Mouse (Mus musculus): ENCODE measurements around the gene Csde1. TPM values are rescaled to one million over a fixed set of nuclear protein-coding genes. Genes with fewer than 3 reads are reported as not detected.
A peak's percentile ranks its signal among the peaks of the same experiment; 100 is the strongest.

Csde1 gene
- total RNA-seq (2014; fragmentation: Nextera tagmentation) (459 and 468 TPM in 2 replicates), total RNA-seq (2017) (384 and 537 TPM in 2 replicates), polyA plus RNA-seq (2012) (8.5 and 12.6 TPM in 2 replicates)

DNA sequence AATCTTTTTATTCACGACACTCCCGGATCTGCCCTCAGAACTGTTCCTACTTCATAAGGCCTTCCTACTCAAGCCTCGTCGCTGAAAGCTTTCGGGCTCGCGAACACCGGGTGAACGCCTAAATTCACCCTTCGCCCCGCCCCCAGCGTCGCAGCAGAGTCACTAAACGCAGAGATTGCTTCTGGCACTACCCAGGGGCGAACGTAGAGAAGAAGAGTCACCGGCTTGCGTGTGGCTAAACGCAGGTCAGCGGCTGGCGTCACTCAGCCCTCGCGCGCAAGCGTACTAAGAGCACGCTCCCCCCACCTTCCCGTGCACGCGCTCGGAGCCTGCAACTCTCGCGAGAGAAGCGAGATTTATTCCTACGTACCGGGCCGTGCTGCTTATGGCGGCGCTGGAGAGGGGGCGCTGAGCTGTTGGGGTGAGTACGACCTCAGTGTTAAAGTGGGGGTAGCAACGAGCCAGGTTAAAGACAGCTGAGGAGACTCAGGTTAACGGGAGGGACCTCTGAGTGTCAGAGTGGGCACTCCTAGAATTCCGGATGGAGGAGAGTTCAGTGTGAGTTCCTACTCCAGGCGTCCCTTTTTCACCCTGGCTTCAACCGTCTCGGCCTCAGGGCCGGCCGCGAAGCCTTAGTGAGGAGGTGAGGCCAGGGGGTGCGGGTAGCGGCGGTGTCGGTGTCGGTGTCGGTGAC lies at the start of gene Csde1:
Gene Csde1 (plus strand): TSS at position 178 of the 694 bp plus-strand sequence.
- Histone ChIP-seq H3K36me3 (replicated peaks) (peaks cover 13% of the 10 kb centered on the region), H3K9me3 (replicated peaks) (no peaks in the 10 kb centered on the region), H3K4me1 (ENCODE audit: insufficient read depth, low read depth, low read length) (peaks cover 34% of the 10 kb centered on the region), H3K27me3 (ENCODE audit: insufficient read depth, low read length) (no peaks in the 10 kb centered on the region), H3K4me3 (ENCODE audit: low read depth, low read length) (peak within 1 kb of the TSS; percentile 89)
- TF ChIP-seq GATA1 (IDR thresholded peaks at IDR 0.05; ENCODE audit: borderline replicate concordance, low read length) (no peak), POLR2AphosphoS5 (IDR thresholded peaks at IDR 0.05; ENCODE audit: insufficient replicate concordance, low read depth, low read length) (no peak), TAL1 (conservative IDR thresholded peaks at IDR 0.05; ENCODE audit: low read depth, low read length) (no peak), GATA2 (IDR thresholded peaks at IDR 0.05; ENCODE audit: borderline replicate concordance, low read depth, low read length) (no peak), CTCF (IDR thresholded peaks at IDR 0.05; ENCODE audit: low read depth, low read length) (no peak)
- DNase-seq (ENCODE audit: low spot score) (peak; percentile 83), ATAC-seq (ENCODE audit: extremely low read depth, insufficient number of reproducible peaks, low FRiP score, poor library complexity, severe bottlenecking) (peak; percentile 92)

DNA sequence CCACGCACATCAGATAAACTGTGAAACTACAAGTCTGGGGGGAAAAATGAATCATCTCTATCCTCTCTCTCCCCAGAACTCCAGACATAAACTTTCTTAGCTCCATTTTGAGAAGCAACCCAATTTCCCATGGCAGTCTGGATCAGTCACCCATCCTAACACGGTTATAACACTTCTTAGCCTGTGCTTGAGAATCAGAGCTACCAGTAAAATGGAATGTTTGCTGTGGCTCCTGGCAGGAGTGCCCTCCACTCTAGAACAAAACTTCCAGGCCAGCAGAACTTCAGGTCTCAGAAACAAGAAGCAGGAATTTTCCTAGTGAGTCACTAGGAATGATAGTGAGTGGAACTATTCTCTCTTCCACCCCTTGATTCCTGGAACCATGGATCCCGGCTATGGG lies 49.7 kb upstream of the Csde1 start:
- ATAC-seq (ENCODE audit: extremely low read depth, insufficient number of reproducible peaks, low FRiP score, poor library complexity, severe bottlenecking) (no peak), DNase-seq (ENCODE audit: low spot score) (no peak)
- H3K9me3 ChIP-seq (replicated peaks), result no peaks in the 10 kb centered on the region
- H3K36me3 ChIP-seq (replicated peaks), result no peaks in the 10 kb centered on the region
- H3K4me3 ChIP-seq (ENCODE audit: low read depth, low read length), result no peak overlapping the region
- no peak for TF ChIP-seq GATA2 (IDR thresholded peaks at IDR 0.05; ENCODE audit: borderline replicate concordance, low read depth, low read length)
- TF ChIP-seq POLR2AphosphoS5 (IDR thresholded peaks at IDR 0.05; ENCODE audit: insufficient replicate concordance, low read depth, low read length), result no peak
- TF ChIP-seq GATA1 (IDR thresholded peaks at IDR 0.05; ENCODE audit: borderline replicate concordance, low read length), result no peak
- no peak for TF ChIP-seq CTCF (IDR thresholded peaks at IDR 0.05; ENCODE audit: low read depth, low read length)
- no peak for TF ChIP-seq TAL1 (conservative IDR thresholded peaks at IDR 0.05; ENCODE audit: low read depth, low read length)
- peaks cover 9% of the 10 kb centered on the region for H3K27me3 ChIP-seq (ENCODE audit: insufficient read depth, low read length)
- no peaks in the 10 kb centered on the region for H3K4me1 ChIP-seq (ENCODE audit: insufficient read depth, low read depth, low read length)

DNA sequence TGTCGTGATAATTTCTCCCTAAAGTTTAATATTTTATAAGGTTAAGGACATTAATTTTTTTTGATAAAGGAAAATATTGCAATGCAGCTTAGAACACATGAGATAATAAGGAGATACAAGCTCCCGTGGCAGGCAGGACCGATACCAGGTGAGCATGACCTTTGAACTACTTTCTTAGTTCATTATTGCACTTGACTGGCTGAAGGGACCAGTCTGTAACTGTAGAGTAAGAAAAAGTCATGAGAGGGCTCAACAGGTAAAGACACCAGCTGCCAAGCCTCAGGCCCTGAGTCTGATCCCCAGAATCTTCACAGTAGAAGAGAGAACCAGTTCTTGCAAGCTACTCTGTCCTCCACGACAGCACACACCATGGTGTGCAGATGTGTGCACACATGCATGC lies 43.3 kb upstream of the Csde1 start:
- Histone ChIP-seq H3K27me3 (ENCODE audit: insufficient read depth, low read length) (peaks cover 6% of the 10 kb centered on the region), H3K4me3 (ENCODE audit: low read depth, low read length) (no peak overlapping the region), H3K9me3 (replicated peaks) (no peaks in the 10 kb centered on the region), H3K4me1 (ENCODE audit: insufficient read depth, low read depth, low read length) (no peaks in the 10 kb centered on the region), H3K36me3 (replicated peaks) (no peaks in the 10 kb centered on the region)
- no peak for TF ChIP-seq CTCF (IDR thresholded peaks at IDR 0.05; ENCODE audit: low read depth, low read length)
- no peak for TF ChIP-seq GATA2 (IDR thresholded peaks at IDR 0.05; ENCODE audit: borderline replicate concordance, low read depth, low read length)
- no peak for TF ChIP-seq POLR2AphosphoS5 (IDR thresholded peaks at IDR 0.05; ENCODE audit: insufficient replicate concordance, low read depth, low read length)
- TF ChIP-seq TAL1 (conservative IDR thresholded peaks at IDR 0.05; ENCODE audit: low read depth, low read length), result no peak
- no peak for TF ChIP-seq GATA1 (IDR thresholded peaks at IDR 0.05; ENCODE audit: borderline replicate concordance, low read length)
- DNase-seq (ENCODE audit: low spot score) (no peak), ATAC-seq (ENCODE audit: extremely low read depth, insufficient number of reproducible peaks, low FRiP score, poor library complexity, severe bottlenecking) (no peak)

DNA sequence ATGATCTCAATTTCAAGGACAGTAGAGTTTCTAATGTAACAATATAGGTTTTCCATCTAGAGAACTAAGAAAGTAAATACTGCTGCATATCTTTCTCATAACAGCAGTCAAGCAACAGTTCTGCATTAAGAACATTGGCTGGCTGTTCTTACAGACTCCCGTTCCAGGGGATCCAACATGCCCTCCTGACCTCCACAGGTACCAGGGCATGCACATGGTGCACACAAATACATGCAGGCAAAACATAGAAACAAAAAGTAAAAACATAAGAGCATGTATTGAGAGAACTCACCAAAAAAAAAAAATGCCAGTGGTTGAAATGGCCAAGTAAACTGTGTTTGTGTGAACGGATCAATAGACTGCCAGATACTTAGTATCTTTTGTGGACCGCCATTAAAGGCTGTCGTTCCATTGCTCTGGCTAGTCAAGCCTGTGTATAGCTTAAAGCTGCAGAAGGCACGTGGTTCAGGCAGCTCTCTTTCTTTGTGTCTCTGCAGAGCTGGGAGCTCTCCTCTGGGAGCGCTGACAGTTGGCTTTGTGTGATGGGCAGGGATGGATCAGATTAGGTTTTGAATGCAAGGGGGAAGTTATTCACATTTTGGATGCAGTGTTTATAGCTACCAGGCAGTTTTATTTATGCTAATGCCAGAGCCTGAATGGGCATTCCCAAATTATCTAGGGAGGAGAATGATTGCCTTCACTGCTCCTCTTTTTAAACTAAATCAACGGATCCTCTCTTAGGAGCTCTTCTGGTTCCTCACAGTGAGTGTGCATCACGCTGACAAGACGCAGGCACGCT lies 40.5 kb upstream of the Csde1 start:
- no peaks in the 10 kb centered on the region for H3K9me3 ChIP-seq (replicated peaks)
- no peak for TF ChIP-seq POLR2AphosphoS5 (IDR thresholded peaks at IDR 0.05; ENCODE audit: insufficient replicate concordance, low read depth, low read length)
- TF ChIP-seq GATA2 (IDR thresholded peaks at IDR 0.05; ENCODE audit: borderline replicate concordance, low read depth, low read length), result no peak
- TF ChIP-seq GATA1 (IDR thresholded peaks at IDR 0.05; ENCODE audit: borderline replicate concordance, low read length), result no peak
- TF ChIP-seq TAL1 (conservative IDR thresholded peaks at IDR 0.05; ENCODE audit: low read depth, low read length), result no peak
- TF ChIP-seq CTCF (IDR thresholded peaks at IDR 0.05; ENCODE audit: low read depth, low read length), result no peak
- DNase-seq (ENCODE audit: low spot score) (no peak), ATAC-seq (ENCODE audit: extremely low read depth, insufficient number of reproducible peaks, low FRiP score, poor library complexity, severe bottlenecking) (no peak)
- peaks cover 5% of the 10 kb centered on the region for H3K27me3 ChIP-seq (ENCODE audit: insufficient read depth, low read length)
- H3K4me3 ChIP-seq (ENCODE audit: low read depth, low read length), result no peak overlapping the region
- no peaks in the 10 kb centered on the region for H3K4me1 ChIP-seq (ENCODE audit: insufficient read depth, low read depth, low read length)
- no peaks in the 10 kb centered on the region for H3K36me3 ChIP-seq (replicated peaks)

DNA sequence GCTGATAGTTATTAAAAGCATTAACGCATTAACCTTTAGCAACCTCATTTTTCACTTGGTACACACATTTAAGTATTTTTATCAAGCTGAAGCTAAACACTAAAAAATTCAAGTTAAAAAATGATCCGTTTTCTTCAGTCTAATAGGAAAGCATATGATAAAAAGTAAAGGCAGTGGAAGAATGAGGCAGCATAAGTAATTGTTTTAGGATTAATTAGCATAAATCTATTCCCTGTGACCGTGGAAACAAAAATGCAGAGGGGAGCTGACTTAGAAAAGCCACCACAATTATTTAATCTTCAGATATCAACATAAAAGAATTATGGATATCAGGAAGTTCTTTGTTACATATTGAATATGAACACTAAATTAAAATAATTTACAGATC lies 39.9 kb upstream of the Csde1 start:
- TF ChIP-seq CTCF (IDR thresholded peaks at IDR 0.05; ENCODE audit: low read depth, low read length) (no peak), POLR2AphosphoS5 (IDR thresholded peaks at IDR 0.05; ENCODE audit: insufficient replicate concordance, low read depth, low read length) (no peak), GATA2 (IDR thresholded peaks at IDR 0.05; ENCODE audit: borderline replicate concordance, low read depth, low read length) (no peak), GATA1 (IDR thresholded peaks at IDR 0.05; ENCODE audit: borderline replicate concordance, low read length) (no peak), TAL1 (conservative IDR thresholded peaks at IDR 0.05; ENCODE audit: low read depth, low read length) (no peak)
- Histone ChIP-seq H3K9me3 (replicated peaks) (no peaks in the 10 kb centered on the region), H3K27me3 (ENCODE audit: insufficient read depth, low read length) (peaks cover under 1% of the 10 kb centered on the region; the same call in 1 of the 2 replicates), H3K4me3 (ENCODE audit: low read depth, low read length) (no peak overlapping the region), H3K36me3 (replicated peaks) (no peaks in the 10 kb centered on the region), H3K4me1 (ENCODE audit: insufficient read depth, low read depth, low read length) (no peaks in the 10 kb centered on the region)
- no peak for ATAC-seq (ENCODE audit: extremely low read depth, insufficient number of reproducible peaks, low FRiP score, poor library complexity, severe bottlenecking)
- no peak for DNase-seq (ENCODE audit: low spot score)

DNA sequence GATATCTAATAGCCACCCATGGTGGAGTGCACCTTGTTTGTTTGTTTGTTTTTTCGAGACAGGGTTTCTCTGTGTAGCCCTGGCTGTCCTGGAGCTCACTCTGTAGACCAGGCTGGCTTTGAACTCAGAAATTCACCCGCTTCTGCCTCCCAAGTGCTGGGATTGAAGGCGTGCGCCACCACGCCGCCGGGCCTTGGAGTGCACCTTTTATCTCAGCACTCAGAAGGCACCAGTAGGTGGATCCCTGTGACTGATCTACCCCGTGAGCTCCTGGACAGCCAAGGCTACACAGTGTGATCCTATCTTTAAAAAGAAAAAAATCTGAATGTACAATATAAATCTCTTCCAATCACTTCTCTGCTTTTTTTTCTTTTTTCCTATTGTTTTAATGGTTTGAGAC lies 29.2 kb upstream of the Csde1 start:
- H3K4me1 ChIP-seq (ENCODE audit: insufficient read depth, low read depth, low read length), result peaks cover 8% of the 10 kb centered on the region
- no peaks in the 10 kb centered on the region for H3K36me3 ChIP-seq (replicated peaks)
- no peak for TF ChIP-seq GATA2 (IDR thresholded peaks at IDR 0.05; ENCODE audit: borderline replicate concordance, low read depth, low read length)
- TF ChIP-seq POLR2AphosphoS5 (IDR thresholded peaks at IDR 0.05; ENCODE audit: insufficient replicate concordance, low read depth, low read length), result no peak
- no peak for TF ChIP-seq GATA1 (IDR thresholded peaks at IDR 0.05; ENCODE audit: borderline replicate concordance, low read length)
- TF ChIP-seq TAL1 (conservative IDR thresholded peaks at IDR 0.05; ENCODE audit: low read depth, low read length), result no peak
- no peak for TF ChIP-seq CTCF (IDR thresholded peaks at IDR 0.05; ENCODE audit: low read depth, low read length)
- peaks cover 17% of the 10 kb centered on the region for H3K27me3 ChIP-seq (ENCODE audit: insufficient read depth, low read length)
- no peak overlapping the region for H3K4me3 ChIP-seq (ENCODE audit: low read depth, low read length)
- DNase-seq (ENCODE audit: low spot score) (no peak), ATAC-seq (ENCODE audit: extremely low read depth, insufficient number of reproducible peaks, low FRiP score, poor library complexity, severe bottlenecking) (no peak)
- H3K9me3 ChIP-seq (replicated peaks), result no peaks in the 10 kb centered on the region

Measured in G1E (cell line).